Mouse (Mus musculus) midbrain, embryonic 16.5 days (tissue): ENCODE results near the gene Gclc. TPM values are rescaled to one million over a fixed set of nuclear protein-coding genes. Genes with fewer than 3 reads are reported as not detected.

Experiments used
- polyA plus RNA-seq: library from polyadenylated mRNA; unstranded; fragments of >200 nt; fragmentation: Nextera tagmentation; extraction: Ambion mirVana; gene quantifications from 2 replicates; pipeline ENCODE4 v1.2.1, GENCODE M21; 2015

The Gclc gene
- polyA plus RNA-seq, 1 experiment from 2014 or later = 15.1 TPM

Other genes starting within 250 kb of the Gclc start
- 5.4 and 6.2 TPM in 2 replicates for gene Lrrc1, start 209.7 kb upstream of the Gclc start, polyA plus RNA-seq
- gene Klhl31, start 118.0 kb upstream of the Gclc start, polyA plus RNA-seq = 0.14 and 0.20 TPM in 2 replicates
- gene Elovl5, start 162.8 kb downstream of the Gclc start, polyA plus RNA-seq = 66.4 and 67.4 TPM in 2 replicates